Mouse (Mus musculus) kidney, adult 8-10 months (tissue): ENCODE data around the gene Stard5.

Source experiments
- DNase-seq, 2 experiments: peaks; one replicate each; pipeline ENCODE4 v3.0.0; 2022

Stard5 gene

DNA sequence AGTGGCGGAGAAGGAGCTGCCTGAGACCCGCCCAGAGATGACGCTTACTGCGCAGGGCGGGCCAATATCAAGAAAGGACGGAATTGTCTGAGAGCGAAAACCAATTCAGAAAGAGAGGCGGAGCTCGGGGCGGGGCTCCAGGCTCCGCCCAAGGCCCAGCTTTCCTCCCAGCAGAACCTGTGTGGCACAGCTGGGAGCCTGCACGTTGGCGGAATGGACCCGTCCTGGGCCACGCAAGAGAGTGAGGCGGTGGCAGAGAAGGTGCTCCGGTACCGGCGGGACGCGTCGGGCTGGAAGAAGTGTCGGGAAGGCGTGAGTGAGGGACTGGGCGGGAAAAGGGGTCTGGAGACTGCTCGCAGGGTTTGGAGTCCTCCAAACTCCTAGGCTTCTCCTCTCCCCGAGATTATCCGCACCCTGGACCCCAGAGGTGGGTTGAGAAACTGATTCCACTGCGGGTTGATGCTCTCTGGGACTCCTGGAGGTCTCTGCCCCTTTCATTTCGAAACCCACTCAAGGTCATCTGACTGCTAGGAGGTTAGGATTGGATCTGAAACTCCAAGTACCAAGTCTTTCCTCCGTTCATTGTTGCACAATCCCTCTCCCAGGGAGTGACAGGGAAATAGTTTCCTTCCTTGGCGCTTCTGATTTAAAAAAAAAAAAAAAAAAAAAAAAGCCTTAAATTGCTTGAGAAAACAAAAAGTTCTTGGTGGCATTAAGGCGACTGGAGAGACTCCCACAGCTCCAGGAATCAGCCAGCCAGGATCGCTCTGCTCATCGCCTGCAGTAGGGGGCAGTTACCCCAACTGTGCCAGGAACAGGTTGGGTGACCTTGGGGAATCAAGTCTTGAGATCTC is at the start of gene Stard5:
Gene Stard5, plus strand, starts transcription at position 132 of the 854 bp plus-strand sequence.
- peak; percentile 96 to 98 for DNase-seq

DNA sequence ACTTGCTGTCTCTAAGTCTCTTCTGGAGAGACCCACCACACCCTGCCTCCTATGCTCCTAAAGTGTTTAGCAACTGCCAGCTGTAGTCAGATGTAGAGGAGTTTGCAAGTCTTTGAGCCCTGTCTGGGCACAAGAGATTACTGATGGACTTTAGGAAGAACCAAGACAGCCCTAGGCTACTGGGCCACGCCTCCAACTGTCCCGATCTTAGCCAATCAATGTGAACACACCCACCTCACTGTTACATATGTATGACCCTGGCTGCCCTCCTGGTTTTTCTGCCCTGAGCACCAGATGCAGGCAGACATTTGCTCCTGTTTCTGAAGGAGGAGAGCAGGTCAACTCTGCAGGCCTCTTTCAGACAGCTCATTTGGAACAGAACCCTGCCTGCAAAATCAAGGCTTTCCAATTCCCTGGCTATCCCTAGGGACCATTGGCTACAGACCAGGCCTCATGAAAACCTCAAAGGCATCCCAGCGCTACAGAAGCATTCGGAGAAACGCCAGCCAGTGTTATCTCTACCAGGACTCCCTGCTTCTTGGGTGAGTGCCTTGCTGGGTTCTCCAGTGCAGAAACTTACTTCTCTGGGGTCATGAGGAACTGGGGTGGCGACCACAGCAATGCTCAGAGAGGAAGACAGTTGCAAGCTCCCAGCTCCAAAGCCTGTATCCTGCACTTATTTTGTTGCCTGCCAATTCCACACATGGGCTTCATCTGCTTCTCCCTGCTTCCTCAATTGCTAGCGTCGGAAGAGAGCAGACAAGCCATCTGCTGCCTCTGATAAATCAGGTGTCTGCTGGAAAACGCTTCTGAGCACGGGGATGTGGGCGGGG is 46.9 kb upstream of the Stard5 start, which contains the start of gene Tmc3:
Gene Tmc3, plus strand, starts transcription at position 289 of the 833 bp plus-strand sequence.
- peak in 1 of 2 experiments; percentile 26 for DNase-seq

DNA sequence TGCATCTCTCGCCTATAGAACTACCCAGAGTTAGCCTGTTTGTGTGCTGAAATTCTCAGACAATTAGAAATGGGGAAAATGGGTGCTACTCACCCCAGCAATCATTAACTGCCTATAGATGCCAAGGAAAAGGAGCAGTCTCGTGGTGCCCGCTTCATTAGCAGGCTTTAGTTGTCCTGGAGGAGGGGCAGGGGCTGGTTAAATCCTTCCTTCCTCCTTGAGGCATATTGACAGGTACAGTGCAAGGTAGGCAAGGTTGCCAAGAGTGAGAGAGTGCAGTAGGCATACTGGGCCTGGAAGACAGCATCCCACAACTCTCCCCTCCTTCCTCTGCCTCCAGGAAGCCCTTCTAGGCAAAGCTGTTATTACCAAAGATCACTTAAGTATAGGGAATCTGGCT is 37.7 kb upstream of the Stard5 start:
- peak in 1 of 2 experiments; percentile 26 for DNase-seq

DNA sequence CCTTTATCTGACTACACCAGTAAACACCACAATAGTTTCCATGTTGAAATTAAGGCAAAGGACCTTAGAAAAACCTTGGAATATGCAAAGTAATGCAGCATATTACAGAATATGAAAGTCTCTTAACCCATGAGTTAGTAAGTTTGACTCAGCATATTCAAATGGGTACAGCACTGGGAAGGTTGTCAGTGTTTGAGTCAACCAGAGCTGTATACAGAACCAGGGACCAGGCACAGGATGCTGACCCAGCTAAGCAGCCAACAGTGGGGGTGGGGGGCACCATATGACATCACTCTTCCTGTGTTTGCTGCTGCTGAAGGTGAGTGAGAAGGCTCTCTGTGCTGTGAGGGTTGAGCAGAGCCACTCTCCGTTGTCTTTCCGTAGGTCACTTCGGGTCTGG is 34.7 kb upstream of the Stard5 start:
- DNase-seq, result no peak

DNA sequence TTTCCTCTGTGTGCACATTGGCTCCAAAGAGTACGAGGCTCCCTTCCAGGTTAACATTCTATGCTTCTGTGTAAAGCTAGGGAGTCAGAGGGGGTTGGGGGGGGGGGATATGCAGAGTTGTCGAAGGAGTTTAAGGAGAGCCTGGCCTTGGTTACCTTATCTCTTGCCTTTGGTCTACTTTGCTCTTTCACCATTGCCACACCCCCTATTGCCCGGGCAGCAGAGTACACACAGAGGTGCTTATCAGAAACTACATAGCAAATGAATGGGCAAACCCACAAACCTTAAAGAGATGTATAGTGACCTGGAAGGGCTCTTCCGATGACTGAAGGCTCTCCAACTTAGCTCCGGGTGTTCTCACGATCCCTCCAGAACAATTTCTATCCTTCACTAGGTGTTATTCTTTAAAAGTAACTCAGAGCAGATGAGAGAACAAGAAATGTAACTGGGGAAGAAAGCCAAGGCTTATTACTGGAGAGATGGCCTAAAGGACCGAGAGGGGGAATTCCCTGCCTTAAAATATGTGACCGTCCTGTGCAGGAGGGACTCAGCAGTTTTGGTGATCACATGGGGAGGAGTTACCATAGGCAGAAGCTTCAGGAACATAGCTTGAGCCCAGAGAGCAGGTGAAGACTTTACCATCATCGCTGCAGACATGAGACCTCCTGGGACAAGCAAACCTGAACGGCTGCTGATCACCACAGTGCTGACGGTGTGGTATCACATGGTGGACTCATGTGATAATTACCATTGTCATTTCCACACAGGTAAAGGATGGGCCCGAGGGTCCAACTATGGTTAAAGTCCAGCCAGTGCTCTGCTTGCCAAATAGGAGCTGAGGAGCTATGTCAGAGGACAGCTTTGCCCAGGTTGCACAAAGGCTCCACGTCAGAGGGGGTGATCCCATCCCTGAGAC is 32.5 kb upstream of the Stard5 start:
- DNase-seq, result no peak

DNA sequence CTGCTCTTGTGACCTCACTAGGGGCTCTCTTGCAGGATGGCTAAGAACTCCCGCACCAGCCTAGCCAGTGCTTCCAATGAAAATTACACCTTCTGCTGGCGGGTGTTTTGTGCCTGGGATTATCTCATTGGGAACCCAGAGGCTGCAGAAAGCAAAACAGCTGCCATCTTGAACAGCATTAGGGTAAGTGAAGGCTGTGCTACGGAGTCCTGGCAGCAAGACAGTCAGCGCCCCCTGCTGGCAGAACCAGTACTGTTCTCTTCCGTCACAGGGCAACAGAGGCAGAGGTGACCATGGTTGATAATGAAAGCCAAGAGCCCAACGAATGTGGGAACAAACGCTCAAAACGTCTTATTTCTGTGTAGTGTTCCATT is 31.9 kb upstream of the Stard5 start:
- peak in 1 of 2 experiments; percentile 55 for DNase-seq

DNA sequence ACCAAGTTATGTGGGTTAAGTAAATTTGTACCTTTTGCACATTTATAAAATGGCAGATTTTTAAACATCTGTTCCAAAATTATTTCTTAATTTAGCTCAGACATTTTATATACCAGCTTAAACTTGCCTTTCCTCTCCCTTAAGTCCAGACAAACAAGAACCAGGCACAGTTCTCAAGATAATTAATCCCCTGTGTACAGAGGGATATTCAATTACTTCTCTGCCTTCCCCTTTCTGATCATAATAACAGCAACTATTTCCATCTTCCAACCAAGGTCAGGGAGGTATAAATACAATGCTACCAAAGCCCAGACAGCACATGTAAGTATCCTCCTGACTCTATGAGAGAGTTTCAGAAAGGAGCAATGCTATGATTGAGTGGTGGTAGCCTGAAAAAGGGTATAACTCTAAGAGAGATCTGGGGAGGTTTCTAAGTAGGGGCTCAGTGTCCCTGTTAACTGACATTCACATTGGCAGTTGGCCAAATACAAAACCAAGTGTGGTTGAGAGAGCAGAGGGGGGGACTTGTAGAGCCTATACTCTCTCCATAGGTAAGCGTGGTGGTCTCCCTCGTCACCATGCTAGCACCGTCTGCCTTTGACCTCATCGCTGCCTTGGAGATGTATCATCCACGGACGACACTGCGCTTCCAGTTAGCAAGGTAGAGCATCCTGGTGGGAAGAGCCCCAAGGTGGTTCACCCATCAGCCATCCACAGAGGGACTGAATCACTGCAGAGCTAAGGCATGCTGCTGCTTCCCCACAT is 27.4 kb upstream of the Stard5 start:
- no peak for DNase-seq

DNA sequence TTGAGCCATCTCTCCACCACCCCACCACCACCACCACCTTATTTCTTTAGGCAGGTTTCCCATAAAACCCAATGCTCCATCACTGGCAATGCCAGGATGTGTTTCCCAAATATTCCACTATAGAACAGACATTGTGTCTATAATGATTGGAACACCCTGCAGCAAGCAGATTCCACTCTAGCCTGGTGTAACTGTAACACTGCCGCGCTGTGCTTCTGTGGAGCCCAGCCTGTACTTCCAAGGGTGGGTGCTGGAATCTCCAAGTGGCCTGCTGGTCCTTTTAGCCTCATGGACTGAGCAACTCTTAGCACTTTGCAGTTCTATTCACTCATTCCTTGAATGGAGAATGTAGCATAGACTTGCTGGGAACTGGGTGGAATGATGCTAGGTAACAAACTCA is 25.0 kb upstream of the Stard5 start:
- no peak for DNase-seq

DNA sequence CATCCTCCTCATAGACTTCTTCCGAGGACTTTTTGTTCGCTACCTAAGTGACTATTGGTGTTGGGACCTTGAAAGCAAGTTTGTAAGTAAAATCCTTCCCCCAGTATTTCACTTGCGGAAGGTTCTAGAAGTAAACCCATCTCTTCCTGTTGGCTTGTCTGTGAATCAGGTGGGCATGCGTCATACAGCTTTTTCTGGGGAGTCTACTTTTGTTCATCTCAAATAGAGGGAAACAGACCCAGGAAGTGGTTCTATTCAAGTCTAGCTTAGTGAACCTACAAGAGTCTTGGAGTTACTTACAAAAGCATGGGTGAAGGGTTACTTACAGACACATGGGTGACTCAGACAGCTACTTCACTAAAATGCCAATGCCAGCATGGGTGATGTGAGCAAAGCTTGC is 21.9 kb upstream of the Stard5 start:
- no peak for DNase-seq

DNA sequence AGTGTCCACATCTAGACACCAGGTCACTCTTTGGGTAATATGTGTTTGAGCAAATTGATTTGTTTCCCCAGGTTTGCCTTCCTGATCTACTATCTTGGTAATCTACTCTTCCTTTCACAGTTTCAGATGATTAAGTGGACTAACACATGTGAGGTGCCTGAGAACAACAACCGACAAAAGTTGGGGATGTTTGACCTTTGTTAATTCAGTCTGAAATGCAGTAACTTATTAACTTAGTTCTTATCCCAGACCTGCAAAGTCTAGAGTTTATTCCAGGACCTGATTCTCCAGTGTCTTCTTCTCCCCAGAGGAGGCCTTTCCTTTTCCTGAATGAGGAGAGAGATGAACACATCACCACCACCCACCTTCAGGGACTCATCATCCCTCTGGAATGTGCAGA is 19.9 kb upstream of the Stard5 start:
- DNase-seq, result peak; percentile 32 to 59

DNA sequence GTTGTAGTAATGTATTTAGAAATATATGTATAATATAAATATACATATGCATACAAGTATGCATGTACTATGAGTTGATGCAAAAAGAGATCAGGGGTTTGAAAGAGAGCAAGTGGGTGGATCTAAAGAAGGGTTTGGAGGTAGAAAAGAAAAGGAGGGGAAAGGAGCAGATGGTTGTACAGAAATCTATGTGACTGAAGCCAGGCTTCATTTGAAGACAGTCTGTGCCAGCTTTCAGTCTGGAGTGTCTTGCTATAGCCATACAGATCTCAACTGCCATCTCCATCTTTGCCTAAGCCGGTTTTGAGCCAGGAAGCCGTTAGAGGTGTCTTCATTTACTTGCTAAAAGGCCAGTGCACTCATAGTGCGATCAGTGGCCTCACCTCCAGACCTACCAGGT is 16.5 kb upstream of the Stard5 start:
- no peak for DNase-seq

DNA sequence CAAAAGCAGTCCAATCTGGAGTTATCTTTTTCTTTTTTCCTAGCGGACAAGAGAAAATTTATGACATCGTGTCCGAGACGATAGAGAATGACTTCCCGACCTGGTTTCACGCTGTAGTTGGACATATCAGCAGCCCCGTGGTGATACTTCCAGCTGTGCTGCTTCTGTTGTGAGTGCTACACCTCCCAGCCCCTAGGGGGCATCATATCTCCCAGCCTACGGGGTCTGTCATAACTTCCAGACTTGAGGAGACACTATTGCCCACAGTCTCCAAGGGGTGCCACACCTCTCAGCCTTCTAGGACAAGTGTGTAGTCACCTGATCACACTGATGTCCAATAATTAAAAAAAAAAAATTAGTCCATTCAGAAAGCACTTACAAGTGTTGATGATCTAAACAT is 15.9 kb upstream of the Stard5 start:
- no peak for DNase-seq

DNA sequence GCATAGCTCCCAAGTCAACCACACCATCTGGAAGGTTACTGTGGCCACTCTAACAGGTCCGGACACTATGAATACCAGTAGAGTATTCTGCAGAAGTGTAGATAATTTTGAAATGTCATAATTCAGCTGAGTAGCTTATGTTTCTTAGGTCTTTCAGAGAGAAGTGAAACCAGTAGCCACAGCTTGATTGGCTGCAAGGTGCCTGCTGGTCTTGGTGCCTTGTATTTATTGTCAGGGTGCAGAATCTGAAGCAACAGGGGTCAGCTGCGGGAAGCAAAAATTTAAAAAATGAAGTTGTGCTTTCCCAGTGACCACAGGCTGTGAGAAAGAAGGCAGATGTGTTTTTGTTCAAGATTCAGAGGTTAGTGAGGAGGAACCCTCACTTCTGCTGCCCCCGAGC is 15.5 kb upstream of the Stard5 start:
- no peak for DNase-seq

DNA sequence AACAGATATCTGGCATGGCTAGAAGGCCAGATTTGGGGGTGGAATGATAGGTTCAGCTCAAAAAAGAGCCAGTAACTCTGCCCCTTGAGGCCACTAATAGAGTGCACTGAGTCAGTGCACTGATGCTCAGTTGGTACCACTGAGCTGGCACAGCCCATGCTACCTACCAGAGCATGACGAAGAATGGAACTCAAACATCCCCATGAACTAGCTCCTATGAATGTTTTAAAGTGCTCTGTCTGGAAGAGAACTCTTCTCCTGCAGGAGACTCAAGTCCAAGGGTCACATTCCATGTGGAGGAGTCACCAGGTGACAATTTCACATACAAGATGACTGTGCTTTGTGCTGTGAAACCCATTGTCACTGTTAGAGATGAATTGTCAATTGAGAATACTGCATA is 13.1 kb upstream of the Stard5 start:
- DNase-seq, result peak; percentile 67 to 69

DNA sequence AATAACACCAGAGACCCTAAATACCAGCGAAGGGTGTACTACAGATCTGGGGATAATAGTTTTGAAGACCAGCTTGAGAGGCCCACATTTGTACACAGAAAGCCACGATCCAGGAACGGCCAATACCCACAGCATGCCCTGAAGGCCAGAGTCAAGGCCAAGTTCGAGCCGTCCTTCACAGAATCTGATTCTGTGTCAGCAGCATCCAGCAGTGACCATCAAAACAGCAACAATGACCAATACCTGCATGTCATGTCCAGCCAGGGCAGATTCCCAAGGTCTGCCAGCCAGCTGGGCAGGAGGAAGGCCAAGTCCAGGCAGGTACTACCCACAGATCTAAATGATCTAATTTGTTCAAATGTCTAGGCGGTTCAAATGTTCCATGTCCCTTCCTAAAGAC is 9.2 kb upstream of the Stard5 start:
- no peak for DNase-seq

DNA sequence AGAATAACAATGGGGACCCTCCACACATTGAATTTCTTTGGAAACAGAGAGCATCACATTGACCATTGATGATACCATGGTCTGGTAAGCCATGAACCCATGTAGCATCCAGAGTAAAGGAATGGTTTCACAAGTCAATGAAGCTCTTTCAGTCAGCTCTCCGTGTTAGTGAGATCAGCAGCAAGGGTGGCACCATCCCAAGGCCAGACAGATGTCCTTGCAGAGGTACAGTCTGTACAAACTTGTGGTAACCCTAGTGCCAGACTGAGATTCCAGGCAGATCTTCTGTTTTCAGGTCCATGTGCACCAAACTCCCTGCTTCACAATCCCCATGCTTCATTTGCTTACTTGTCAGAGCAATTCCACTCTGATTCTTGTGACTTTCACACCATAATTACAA is 7.7 kb upstream of the Stard5 start:
- no peak for DNase-seq

DNA sequence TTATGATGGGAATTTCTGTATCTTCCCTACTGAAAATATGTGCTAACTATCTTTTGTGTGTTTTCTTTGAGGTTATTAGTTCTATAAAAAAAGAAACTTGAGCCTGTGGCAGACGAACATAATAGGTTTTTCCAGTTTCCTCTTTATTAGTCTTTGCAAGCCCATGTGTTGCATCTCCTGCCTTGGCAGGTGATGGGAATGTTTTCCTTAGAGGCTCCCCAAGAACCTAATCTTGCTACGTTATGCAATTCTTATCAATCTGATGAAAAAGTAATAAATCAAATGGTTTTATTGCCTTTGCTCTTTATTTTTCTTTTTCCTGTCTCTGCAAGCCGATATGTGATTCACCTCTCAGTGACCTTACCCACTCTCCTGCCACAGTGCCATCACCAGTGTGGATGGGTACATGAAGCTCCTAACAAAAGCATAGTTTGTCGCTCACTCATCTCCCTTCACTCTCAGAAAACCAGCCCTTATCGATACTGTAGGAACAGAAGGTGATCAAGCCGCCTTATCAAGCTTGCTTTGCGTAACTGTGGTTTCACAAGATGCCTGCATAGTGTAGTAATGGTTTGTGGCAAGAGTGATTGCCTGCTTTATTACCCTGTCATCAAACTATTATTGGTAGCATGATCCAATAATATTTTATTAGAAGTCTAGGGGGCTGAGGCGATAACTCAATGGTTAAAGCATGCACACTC is 5.1 kb upstream of the Stard5 start:
- DNase-seq, result no peak

DNA sequence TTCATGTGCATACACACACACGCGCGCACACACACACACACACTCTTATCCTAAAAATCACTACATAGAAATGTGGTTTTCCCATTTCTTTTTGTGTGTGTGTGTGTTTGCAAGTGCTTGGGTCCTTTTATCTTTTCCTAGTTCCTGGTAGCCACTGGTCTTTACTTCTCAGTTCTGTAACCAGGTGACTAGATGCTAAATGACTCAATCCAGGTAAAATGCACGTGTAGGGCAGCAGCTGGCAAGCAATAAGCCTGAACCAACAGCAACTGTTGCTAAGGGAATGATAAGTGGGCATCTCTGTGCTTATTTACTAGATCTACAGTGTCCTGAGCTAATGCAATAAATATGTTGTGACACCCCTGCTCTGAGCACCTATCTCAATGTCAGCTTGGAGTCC is 4.4 kb upstream of the Stard5 start:
- DNase-seq, result no peak

DNA sequence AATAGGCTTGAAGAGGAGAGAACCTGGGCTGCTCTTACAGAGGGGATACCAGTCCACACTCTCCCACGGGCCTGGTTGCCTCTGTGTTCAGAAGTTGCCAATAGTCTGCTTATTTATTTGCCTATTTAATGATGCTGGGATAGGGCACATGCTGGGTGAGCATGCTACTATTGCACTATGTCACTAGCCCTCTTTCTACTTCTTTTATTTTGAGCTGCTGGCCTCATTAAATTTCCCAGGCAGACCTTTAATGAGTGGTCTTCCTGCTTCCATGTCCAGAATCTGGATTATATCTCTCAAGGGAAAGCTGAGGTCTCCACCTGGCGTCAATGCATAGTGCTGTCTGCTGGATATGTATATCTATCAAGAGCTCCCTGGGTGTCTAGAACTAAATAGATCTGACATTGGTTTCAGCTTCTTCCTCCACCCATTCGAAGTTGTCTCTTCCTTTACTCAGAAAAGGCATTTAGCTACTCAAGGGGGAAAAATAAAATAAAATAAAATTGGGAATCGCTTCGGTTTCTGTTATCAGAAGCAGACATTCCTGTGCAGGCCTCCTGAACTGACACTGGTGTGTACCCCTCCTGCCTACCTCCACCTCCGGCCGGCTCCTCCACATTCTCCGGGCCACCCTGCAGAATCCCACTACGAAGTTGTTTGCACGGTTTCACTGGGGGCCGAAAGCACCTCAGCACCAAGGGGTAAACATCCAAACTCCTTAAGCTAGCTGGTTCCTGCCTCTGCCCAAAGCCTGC is 509 bp upstream of the Stard5 start:
- no peak for DNase-seq

DNA sequence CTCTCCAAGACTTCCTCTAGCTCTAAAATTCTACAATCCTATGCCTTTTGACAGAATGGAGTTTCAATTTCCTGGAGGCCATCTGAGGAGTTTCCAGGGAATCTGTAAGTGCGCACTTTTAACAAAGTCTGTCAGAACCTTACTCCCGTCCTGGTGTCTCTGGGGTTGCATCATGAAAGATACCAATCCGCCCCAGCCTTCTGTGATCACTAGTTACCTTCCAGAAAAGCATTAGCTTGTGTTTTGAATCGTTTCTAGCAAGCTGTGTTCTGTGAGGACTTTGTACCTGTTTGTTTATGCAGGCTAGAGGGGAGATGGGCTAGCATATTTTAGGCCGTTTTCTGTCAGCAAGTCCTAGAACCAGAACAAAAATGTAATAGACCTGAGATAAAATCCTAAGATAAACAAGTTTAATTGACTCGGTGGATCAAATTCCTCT is 942 bp downstream of the Stard5 start:
- DNase-seq, result peak in 1 of 2 experiments; percentile 45

DNA sequence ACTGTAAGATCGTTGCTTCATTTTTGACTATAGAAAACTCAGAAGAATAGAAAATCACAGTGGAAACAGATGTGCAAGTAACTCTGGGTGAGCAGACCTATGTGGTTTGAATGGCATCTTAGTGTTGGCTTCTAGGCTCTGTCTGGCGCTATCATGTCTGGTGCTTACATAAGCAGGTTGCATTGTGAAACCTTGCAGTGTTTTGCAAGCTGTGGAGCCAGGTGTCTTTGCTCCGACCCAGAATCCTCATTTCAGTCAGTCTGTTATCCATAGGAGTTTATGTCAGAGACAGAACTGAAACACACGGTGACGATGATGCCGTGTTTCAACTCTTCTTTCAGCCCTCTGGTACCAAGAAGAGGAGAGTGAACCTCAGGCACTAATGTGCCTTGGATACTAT is 2.1 kb downstream of the Stard5 start:
- peak in 1 of 2 experiments; percentile 54 for DNase-seq
